Mouse (Mus musculus): ENCODE data around the gene Fam118a.
"Not testable (repeated sequence)": the region's sequence is repeated elsewhere in the genome, so short reads cannot be mapped to it uniquely, and the experiment has no call there.

Fam118a gene

GRCm38 (mm10) chr15:85015771-85016170 lies 13.0 kb upstream of the Fam118a start:
- no peak for DNase-seq

DNA sequence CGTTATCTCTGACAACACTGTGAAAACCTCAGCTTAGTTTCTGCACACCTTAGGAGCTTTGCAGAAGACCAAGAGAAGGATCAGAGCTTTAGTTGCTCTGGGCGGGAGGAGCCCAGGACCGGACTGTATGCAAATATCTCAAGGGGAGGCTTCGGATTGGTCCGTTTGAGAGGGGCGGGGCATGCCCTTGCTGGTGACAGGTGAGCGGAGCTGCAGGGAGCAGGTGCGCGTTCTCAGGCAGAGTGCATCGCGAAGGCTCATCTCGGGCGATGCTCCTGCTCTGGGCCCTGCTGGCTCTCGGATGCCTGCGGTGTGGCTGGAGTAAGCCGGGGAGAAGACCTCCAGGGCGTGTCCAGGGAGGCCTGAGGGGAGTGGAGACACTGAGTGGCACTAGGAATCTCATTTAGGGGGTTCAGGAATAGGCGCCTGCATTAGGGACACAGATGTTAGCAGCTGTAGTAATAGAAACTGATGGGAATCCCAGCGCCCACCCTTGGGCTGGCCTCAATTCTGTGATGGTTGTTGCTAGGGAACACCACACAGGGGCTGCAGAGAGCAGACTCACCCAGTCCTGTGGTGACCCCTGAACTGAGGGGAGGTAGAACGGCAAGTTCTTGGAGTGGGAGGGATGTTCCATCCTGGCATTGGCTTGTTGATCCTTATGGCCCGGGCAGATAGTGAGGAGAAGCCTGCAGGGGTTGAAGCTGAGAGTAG lies 11.6 kb upstream of the Fam118a start, which contains the start of gene Upk3a:
Upk3a (plus strand) TSS at position 191 of the 714 bp plus-strand sequence.
- peak; percentile 58 to 74 for DNase-seq

- DNase-seq = no peak
Observed at GRCm38 (mm10) chr15:85022211-85022610, 6.5 kb upstream of the Fam118a start.

DNA sequence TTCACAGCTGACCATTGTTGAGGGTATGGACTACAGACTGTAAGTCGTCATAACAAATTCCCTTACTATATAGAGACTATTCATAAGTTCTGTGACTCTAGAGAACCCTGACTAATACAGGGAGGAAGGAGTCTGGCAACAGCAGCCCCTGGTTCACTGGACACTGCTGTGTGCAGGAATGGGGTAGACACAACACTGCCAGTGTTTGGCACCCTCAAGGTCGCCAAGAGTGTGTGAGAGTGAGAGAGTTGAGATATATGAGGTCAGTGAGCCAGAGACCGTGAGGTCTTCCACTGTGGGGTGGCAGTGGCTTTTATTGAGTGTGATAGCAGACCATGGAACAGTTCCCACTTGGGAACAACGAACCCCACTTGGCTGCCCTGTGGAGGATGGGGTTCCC lies 2.6 kb upstream of the Fam118a start:
- no peak for DNase-seq

DNA sequence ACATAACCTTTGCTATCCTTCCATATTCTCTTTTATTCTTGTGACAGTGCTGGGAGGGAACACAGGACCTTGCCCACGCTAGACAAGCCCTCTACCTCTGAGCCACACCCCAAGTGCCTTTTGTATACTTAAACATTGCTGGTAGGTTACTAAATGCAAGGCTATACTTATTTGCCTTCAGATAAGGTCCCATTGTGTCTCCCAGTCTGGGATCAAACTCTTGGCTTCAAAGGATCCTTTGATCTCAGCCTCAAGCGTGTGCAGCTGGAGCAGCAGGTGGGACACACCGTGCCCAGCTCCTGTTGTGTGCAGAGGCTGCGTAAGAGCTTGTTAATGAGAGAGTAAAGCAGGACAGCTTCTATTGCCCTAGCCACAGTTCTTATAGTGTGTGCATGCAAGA lies 1.0 kb upstream of the Fam118a start:
- no peak for DNase-seq

GRCm38 (mm10) chr15:85030643-85031042 lies 1.9 kb downstream of the Fam118a start:
- DNase-seq = not testable (repeated sequence)

- DNase-seq = peak; percentile 39 to 66
Observed at GRCm38 (mm10) chr15:85031866-85032265, 3.1 kb downstream of the Fam118a start.

DNA sequence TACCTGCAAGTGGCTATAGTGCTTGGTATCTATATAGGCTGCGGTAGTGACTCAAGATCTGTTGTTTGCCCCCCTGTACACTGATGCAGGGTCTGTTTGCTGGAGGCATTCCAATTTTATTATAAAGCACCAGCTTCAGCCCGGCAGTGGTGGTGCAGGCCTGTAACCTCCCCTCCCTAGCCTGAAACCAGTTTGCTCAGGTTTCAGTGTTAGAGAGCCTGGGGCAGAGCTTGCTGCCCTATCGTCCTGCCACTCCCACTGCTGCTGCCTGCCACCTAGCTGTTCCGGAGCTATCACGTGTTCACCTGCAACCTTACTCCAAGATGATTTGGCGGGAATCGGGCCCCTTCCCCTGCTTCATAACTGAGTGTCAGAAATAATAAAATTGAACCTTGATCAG lies 5.2 kb downstream of the Fam118a start:
- DNase-seq = peak; percentile 40 to 62

DNA sequence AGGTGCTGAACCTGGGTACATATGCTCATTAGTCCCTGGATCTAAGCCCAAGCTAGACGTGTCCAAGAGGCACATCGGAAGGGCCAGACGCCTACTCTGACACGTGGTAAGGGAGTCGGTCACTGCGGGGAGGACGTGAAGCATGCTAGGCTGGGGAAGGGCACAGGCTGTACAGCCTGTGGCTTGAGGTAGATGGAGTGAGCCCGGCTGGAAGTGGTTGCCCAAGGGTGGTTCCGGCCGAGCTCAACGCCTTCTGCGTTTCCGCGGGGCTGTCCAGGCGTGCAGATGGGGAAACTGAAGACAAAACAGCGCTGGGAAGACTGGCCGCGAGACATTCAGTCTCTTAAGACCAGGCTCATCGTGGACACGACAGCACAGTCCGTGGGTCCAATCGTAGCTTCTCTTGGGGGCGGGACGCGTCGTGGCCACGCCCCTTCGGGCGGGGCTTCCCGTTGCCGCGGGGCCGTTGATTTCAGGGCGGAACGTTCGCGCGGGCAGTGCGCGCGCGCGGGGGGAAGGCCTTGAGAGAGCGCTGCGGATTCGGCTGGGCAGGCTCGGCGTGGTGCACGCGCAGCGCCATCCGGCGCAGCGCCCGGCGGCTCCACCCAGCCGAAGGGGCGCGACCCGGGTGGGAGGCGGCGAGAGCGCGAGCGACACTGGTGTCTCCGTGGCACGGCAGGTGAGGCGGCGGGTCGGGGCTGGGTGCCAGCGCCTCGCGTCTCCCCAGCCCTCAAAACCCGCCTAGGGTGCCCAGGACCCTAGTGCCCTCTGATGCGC lies 8.0 kb downstream of the Fam118a start:
- DNase-seq = peak; percentile 97 to 99

GRCm38 (mm10) chr15:85037343-85037690 lies 8.6 kb downstream of the Fam118a start:
- DNase-seq = no peak

DNA sequence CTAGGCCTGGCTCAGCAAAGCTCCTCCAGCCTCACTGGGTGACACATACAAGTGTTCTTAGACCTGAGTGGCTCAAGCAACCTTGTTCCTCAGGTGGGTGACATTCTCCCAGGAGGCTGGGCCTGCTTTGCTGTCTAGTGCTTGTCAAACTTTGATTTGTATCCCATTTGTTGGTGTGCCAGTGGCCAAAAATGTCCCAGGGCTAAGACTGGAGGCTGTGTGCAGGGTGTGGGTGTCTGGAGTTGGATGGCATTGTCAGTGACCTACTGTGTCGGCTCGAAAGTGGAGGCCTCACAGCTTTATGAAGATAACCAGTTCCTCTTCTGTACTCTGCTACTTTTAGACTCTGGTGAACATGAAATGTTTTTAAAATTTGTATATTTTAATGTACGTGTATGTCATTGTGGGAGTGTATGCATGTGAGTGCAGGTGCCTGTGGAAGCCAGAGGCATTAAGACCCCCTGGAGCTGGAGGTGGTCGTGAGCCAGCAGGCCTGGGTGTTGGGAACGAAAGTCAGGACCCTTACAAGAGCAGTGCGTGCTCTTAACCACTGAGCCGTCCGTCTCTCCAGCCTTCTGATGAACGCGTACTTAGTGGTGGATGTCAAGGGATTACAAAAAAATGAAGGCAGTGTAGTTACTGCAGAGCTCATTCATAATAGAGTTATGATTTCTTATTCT lies 12.9 kb downstream of the Fam118a start:
- DNase-seq = no peak

DNA sequence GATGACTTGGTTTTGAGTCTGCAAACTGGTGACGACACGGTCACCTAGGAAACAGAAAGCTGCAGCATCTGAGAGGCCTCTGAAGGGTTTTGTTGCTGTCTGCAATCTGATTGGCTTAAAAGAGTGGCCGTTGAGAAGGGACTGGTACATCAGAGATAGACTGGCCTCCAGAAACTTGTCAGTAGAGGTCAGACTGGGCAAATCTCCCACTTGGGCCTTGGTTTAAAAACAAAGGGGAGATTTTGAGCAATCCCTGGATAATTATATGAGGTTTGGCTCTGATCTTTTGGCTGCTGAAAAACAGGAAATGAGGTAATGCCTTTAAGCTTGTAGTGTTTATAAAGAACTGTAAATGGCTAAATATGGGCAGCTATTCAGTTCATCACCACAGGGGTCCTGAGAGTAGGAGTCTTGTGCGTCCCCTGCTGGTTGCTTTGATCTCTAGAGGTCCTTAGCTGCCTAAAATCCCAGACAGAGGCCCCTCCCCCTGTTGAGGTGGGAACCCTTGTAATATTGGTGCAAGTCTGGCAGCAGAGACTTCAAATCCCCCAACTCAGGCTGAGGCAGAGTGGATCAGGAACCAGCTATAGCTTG lies 13.7 kb downstream of the Fam118a start:
- peak; percentile 63 to 72 for DNase-seq

DNA sequence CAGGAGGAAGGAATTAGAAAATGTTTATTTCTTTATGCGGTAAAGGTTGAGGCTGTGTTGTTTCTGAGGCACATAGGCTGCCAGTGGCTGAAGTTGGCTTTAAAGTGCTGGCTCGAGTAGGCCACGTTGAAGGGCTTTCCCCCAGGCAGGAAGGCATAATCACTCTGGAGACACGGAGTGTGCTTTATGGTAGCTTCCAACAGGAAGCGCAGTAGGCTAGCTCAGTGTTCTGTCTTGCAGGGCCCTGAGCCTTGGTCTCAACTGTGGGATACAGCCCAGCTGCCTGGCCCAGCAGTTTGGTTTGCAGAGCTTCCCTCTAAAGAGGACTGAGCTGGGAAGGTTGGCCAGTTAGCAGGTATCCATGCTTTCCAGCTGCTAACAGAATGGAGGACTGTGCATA lies 14.4 kb downstream of the Fam118a start:
- no peak for DNase-seq

- DNase-seq = no peak
Observed at GRCm38 (mm10) chr15:85043761-85044160, 15.0 kb downstream of the Fam118a start.

GRCm38 (mm10) chr15:85046230-85046950 lies 17.6 kb downstream of the Fam118a start:
- DNase-seq = no peak

DNA sequence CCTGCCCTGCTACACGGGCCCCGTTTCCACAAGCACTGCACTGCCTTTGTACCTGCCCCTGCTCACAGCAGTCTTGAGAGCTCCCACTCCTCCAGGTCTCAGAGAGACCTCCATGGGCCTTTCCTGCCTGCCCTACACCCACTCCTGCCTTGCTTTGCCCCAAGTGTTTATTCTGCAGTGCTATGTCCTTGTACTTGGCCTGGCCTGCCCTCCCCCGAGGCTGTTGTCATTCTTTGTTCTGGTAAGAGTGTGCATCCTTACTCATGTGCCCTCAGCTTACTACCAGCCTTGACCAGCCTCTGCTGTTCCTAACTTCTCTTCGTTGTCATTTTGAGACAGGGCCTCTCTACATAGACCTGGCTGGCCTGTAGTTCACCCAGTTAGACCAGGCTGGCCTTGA lies 19.1 kb downstream of the Fam118a start:
- DNase-seq = no peak

DNA sequence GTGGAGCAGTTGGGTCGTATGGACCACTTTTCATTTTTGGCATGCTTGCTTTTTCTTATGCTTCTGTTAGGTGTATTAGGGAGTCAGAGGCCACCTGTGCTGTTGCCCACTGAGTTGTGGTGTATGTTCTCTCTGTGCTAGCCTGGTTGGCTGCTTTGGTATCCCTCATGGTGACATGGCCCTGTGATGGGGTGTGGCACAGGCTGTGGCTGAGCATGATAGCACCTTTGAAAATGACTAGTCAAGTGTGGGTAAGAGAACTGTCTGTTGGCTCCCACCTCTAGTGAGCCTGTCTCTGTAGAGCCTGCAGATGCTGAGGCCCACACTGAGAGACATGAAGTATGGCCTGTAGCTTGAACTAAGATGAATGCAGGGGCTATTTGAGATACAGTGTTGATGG lies 21.0 kb downstream of the Fam118a start:
- DNase-seq = no peak

DNA sequence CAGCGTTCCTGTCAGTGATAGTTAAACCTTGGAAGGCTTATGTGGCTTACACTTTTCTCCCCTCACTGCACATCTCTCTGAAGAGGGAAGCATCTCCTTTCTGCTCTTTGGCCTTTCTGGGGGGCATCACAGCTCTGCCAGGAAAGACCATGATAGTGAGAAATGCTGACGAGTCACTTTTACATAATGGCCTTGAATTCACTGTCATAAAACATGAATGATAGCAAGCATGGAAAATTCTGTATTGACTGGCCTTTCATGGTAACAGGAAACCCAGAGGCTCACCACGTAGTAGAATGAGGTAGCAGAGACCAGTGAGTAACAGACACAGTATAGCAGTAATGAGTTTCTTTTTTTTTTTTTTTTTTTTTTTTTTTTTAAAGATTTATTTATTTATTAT lies 25.4 kb downstream of the Fam118a start:
- no peak for DNase-seq

- DNase-seq = no peak
Observed at GRCm38 (mm10) chr15:85055186-85055585, 26.4 kb downstream of the Fam118a start.

- DNase-seq = no peak
Observed at GRCm38 (mm10) chr15:85063421-85063820, 34.7 kb downstream of the Fam118a start.

GRCm38 (mm10) chr15:85070561-85070960 lies 41.8 kb downstream of the Fam118a start:
- DNase-seq = peak; percentile 48 to 55

GRCm38 (mm10) chr15:85072651-85073050 lies 43.9 kb downstream of the Fam118a start:
- DNase-seq = peak in 1 of 2 experiments; percentile 29

DNA sequence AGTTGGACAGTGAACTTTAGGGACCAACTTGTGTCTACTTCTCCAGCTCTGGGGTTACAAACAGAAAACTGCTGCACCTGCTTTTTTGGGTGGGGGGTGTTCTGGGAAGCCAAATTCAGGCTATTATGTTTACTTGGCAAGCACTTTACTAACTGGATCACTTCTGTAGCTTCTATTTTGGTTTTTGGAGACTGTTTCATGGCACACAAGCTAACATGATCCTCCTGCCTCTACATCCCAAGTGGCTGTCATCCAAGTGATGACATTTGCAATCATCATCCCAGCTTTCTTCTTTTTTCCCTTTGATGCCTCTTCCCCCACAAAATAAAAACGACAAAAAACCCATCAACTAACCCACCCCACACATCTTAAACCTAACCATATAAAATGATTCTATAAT lies 56.9 kb downstream of the Fam118a start:
- no peak for DNase-seq

Measured in kidney, postnatal 36 days (tissue).